Mouse (Mus musculus) heart, postnatal 0 days (tissue): ENCODE results near the gene Olfr672.
A peak's percentile ranks its signal among the peaks of the same experiment; 100 is the strongest.
"Not testable (repeated sequence)": the region's sequence is repeated elsewhere in the genome, so short reads cannot be mapped to it uniquely, and the experiment has no call there.

ENCODE experiments used
- CTCF ChIP-seq: IDR thresholded peaks from 2 replicates; pipeline ENCODE4 v1.5.1; 2016; ENCODE audit warnings: antibody characterized with exemption, control low read depth, low read depth
- EP300 ChIP-seq: IDR thresholded peaks from 2 replicates; pipeline ENCODE4 v1.6.1; 2016; ENCODE audit warnings: antibody characterized with exemption, low read depth

DNA sequence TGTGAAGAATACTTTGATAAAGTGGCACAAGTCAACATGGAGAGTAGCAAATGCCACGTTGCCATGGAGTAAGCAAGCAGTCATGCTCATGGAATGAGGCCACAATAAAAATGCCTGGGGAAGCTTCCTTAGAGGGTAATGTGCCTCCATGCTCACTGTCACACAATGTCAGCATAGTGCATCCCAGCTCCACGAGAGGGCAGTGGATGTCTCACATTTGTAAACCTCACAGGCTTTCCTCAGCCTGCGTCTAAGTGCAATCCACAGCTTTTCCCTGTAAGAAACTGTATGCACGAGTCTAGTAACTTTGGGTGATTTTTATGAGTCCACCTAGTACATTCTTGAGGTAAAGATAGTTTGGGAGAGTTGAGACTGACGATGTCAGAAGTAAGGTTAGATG lies 32.0 kb upstream of the Olfr672 start:
- peak; percentile 15; the same call in 1 of the 2 replicates for TF ChIP-seq CTCF
- not testable (repeated sequence) for TF ChIP-seq EP300
